Mouse (Mus musculus): ENCODE results near the gene Fbf1. TPM values are rescaled to one million over a fixed set of nuclear protein-coding genes. Genes with fewer than 3 reads are reported as not detected.
"Not testable (repeated sequence)": the region's sequence is repeated elsewhere in the genome, so short reads cannot be mapped to it uniquely, and the experiment has no call there.

The Fbf1 gene
- total RNA-seq, 1 experiment = 32.1 TPM

GRCm38 (mm10) chr11:116096213-116097108 is 71.5 kb downstream of the Fbf1 start:
- in situ Hi-C loops (cut with MboI; ENCODE audit: low sequenced_read_pairs in 2 of 2, unreplicated experiment in 2 of 2) = no loop called here
- no peak overlapping the region for H3K9ac ChIP-seq (ENCODE audit: insufficient read depth, low read depth, low read length, poor library complexity, severe bottlenecking)
- DNase-seq (ENCODE audit: low read depth, low spot score) = peak; percentile 96
- no peak overlapping the region for H3K27ac ChIP-seq (ENCODE audit: insufficient read depth, low read depth, low read length, poor library complexity, severe bottlenecking)
- TF ChIP-seq MAFK (IDR thresholded peaks at IDR 0.05; ENCODE audit: insufficient read depth, low read depth, low read length) = no peak
- peak; percentile 10; the same call in 1 of the 2 replicates for TF ChIP-seq ZNF384 (IDR thresholded peaks at IDR 0.05; ENCODE audit: low read depth, low read length)
- H3K36me3 ChIP-seq (ENCODE audit: control insufficient read depth, insufficient read depth, low read length, poor library complexity, severe bottlenecking) = no peaks in the 10 kb centered on the region
- H3K9me3 ChIP-seq (ENCODE audit: control insufficient read depth, insufficient read depth, low read depth, low read length) = no peaks in the 10 kb centered on the region
- peaks cover 2 to 8% of the 10 kb centered on the region in 2 experiments; a peak in 3 of 4 replicates for H3K4me1 ChIP-seq (ENCODE audit: control insufficient read depth in 2 of 2, insufficient read depth in 2 of 2, low read length in 2 of 2, poor library complexity in 1 of 2)
- H3K4me3 ChIP-seq (ENCODE audit: insufficient read depth in 1 of 2, low read depth in 1 of 2, low read length in 2 of 2, poor library complexity in 1 of 2, severe bottlenecking in 1 of 2) = no peak overlapping the region

DNA sequence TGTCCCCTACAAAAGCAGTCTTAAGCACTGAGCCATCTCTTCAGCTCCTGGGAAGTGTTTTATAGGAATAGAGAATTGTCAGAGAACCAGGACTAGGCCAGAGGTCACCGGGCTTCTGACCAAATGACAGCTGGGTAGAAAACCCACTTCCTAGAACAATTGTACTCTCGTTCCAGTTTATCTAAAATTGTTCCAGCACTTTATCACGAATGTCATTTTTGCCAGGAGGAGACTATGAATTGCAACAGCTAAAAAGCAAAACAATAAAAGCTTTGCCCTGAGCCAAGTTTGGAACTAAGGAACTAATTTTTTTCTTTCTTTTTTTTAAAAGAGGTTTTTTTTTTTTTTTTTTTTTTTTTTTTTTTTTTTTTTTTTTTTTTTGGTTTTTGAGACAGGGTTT is 72.4 kb downstream of the Fbf1 start:
- H3K4me3 ChIP-seq (ENCODE audit: insufficient read depth in 1 of 2, low read depth in 1 of 2, low read length in 2 of 2, poor library complexity in 1 of 2, severe bottlenecking in 1 of 2) = no peak overlapping the region
- in situ Hi-C loops (cut with MboI; ENCODE audit: low sequenced_read_pairs in 2 of 2, unreplicated experiment in 2 of 2) = no loop called here
- H3K36me3 ChIP-seq (ENCODE audit: control insufficient read depth, insufficient read depth, low read length, poor library complexity, severe bottlenecking) = no peaks in the 10 kb centered on the region
- H3K27ac ChIP-seq (ENCODE audit: insufficient read depth, low read depth, low read length, poor library complexity, severe bottlenecking) = no peak overlapping the region
- H3K9me3 ChIP-seq (ENCODE audit: control insufficient read depth, insufficient read depth, low read depth, low read length) = no peaks in the 10 kb centered on the region
- no peak for DNase-seq (ENCODE audit: low read depth, low spot score)
- peaks cover 0 to 8% of the 10 kb centered on the region in 2 experiments; a peak in 2 of 4 replicates for H3K4me1 ChIP-seq (ENCODE audit: control insufficient read depth in 2 of 2, insufficient read depth in 2 of 2, low read length in 2 of 2, poor library complexity in 1 of 2)
- TF ChIP-seq MAFK (IDR thresholded peaks at IDR 0.05; ENCODE audit: insufficient read depth, low read depth, low read length) = no peak
- peak; percentile 90 for TF ChIP-seq ZNF384 (IDR thresholded peaks at IDR 0.05; ENCODE audit: low read depth, low read length)
- no peak overlapping the region for H3K9ac ChIP-seq (ENCODE audit: insufficient read depth, low read depth, low read length, poor library complexity, severe bottlenecking)

DNA sequence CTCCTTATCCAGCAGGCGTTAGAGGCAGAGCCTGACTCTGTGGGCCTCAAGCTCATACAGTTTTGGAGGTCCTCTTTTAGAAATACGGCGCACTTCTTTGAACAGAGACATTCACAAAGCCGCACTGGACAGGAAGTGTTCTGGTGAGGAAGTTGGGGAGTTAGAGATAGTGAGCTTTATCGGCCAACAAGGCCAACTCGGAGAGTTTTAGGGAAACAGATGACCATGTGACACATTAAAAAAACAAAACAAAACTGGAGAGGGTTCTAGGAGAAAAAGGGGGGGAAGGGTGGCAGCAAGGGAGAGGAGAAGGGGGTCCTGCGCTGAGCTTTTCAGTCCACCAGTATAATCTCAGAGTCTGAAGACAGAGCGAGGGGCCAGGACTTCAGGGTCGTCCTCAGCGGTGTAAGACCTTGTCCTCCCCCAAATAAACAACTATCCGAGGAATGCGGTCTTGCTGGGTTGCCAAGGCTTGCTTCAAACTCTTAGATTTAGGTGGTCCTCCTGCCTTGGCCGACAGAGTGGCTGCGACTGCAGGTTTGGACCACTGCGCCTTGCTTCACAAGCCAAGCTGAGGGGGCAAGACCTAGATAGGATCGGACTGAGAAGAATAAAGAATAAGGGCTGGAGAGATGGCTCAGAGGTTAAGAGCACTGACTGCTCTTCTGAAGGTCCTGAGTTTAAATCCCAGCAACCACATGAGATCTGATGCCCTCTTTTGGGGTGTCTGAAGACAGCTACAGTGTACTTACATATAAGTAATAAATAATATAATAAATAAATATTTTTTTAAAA is 74.0 kb downstream of the Fbf1 start:
- in situ Hi-C loops (cut with MboI; ENCODE audit: low sequenced_read_pairs in 2 of 2, unreplicated experiment in 2 of 2) = no loop called here

GRCm38 (mm10) chr11:116092959-116093358 is 75.0 kb downstream of the Fbf1 start:
- in situ Hi-C loops (cut with MboI; ENCODE audit: low sequenced_read_pairs in 2 of 2, unreplicated experiment in 2 of 2) = not testable (repeated sequence)

More for the DNA sequence above, 74.0 kb downstream of the Fbf1 start:
- no peak for TF ChIP-seq MAFK (IDR thresholded peaks at IDR 0.05; ENCODE audit: insufficient read depth, low read depth, low read length)
- no peak for TF ChIP-seq ZNF384 (IDR thresholded peaks at IDR 0.05; ENCODE audit: low read depth, low read length)
- no peak for TF ChIP-seq ZC3H11A (IDR thresholded peaks at IDR 0.05; ENCODE audit: borderline replicate concordance, low read depth, low read length)
- TF ChIP-seq CHD2 (IDR thresholded peaks at IDR 0.05; ENCODE audit: low read depth, low read length) = no peak
- Histone ChIP-seq H3K9me3 (ENCODE audit: control insufficient read depth, insufficient read depth, low read depth, low read length) (no peaks in the 10 kb centered on the region), H3K4me3 (ENCODE audit: insufficient read depth in 1 of 2, low read depth in 1 of 2, low read length in 2 of 2, poor library complexity in 1 of 2, severe bottlenecking in 1 of 2) (no peak overlapping the region), H3K4me1 (ENCODE audit: control insufficient read depth in 2 of 2, insufficient read depth in 2 of 2, low read length in 2 of 2, poor library complexity in 1 of 2) (peaks cover 0 to 6% of the 10 kb centered on the region in 2 experiments; a peak in 2 of 4 replicates), H3K27ac (ENCODE audit: insufficient read depth, low read depth, low read length, poor library complexity, severe bottlenecking) (no peak overlapping the region), H3K9ac (ENCODE audit: insufficient read depth, low read depth, low read length, poor library complexity, severe bottlenecking) (peak overlapping the region; percentile 20; the same call in 1 of the 2 replicates), H3K36me3 (ENCODE audit: control insufficient read depth, insufficient read depth, low read length, poor library complexity, severe bottlenecking) (no peaks in the 10 kb centered on the region)
- no peak for DNase-seq (ENCODE audit: low read depth, low spot score)

More at GRCm38 (mm10) chr11:116092959-116093358, 75.0 kb downstream of the Fbf1 start:
- H3K4me3 ChIP-seq (ENCODE audit: insufficient read depth in 1 of 2, low read depth in 1 of 2, low read length in 2 of 2, poor library complexity in 1 of 2, severe bottlenecking in 1 of 2); H3K36me3 ChIP-seq (ENCODE audit: control insufficient read depth, insufficient read depth, low read length, poor library complexity, severe bottlenecking); H3K27ac ChIP-seq (ENCODE audit: insufficient read depth, low read depth, low read length, poor library complexity, severe bottlenecking); H3K9me3 ChIP-seq (ENCODE audit: control insufficient read depth, insufficient read depth, low read depth, low read length); H3K9ac ChIP-seq (ENCODE audit: insufficient read depth, low read depth, low read length, poor library complexity, severe bottlenecking); DNase-seq (ENCODE audit: low read depth, low spot score); H3K4me1 ChIP-seq (ENCODE audit: control insufficient read depth in 2 of 2, insufficient read depth in 2 of 2, low read length in 2 of 2, poor library complexity in 1 of 2): not testable (repeated sequence)

Other genes starting within 250 kb of the Fbf1 start
- gene Sap30bp, start 234.9 kb downstream of the Fbf1 start, total RNA-seq (2012; rRNA removed) = 52.1 and 63.5 TPM in 2 replicates
- 28.0 and 40.8 TPM in 2 replicates for gene Recql5, start 234.7 kb downstream of the Fbf1 start, total RNA-seq (2012; rRNA removed)
- 9.6 and 26.3 TPM in 2 replicates for gene Itgb4, start 193.5 kb downstream of the Fbf1 start, total RNA-seq (2012; rRNA removed)
- 144 and 195 TPM in 2 replicates for gene Galk1, start 155.4 kb downstream of the Fbf1 start, total RNA-seq (2012; rRNA removed)
- 504 and 729 TPM in 2 replicates for gene H3f3b, start 140.2 kb downstream of the Fbf1 start, total RNA-seq (2012; rRNA removed)
- 32.5 and 39.6 TPM in 2 replicates for gene Unk, start 137.8 kb downstream of the Fbf1 start, total RNA-seq (2012; rRNA removed)
- gene Unc13d, start 90.2 kb downstream of the Fbf1 start, total RNA-seq (2012; rRNA removed) = 13.3 and 14.2 TPM in 2 replicates
- 16.9 and 20.1 TPM in 2 replicates for gene Wbp2, start 81.2 kb downstream of the Fbf1 start, total RNA-seq (2012; rRNA removed)
- gene Trim47, start 41.0 kb downstream of the Fbf1 start, total RNA-seq (2012; rRNA removed) = 2.0 and 3.3 TPM in 2 replicates
- gene Trim65, start 37.0 kb downstream of the Fbf1 start, total RNA-seq (2012; rRNA removed) = 0.31 and 0.42 TPM in 2 replicates
- gene Mrpl38, start 29.3 kb downstream of the Fbf1 start, total RNA-seq (2012; rRNA removed) = 81.1 and 81.3 TPM in 2 replicates
- 17.0 and 19.1 TPM in 2 replicates for gene Ten1, start 30.7 kb upstream of the Fbf1 start, total RNA-seq (2012; rRNA removed)
- 11.2 and 16.5 TPM in 2 replicates for gene Acox1, start 30.9 kb upstream of the Fbf1 start, total RNA-seq (2012; rRNA removed)
- 2.9 and 4.5 TPM in 2 replicates for gene Evpl, start 69.9 kb upstream of the Fbf1 start, total RNA-seq (2012; rRNA removed)
- 33.4 and 38.2 TPM in 2 replicates for gene Srp68, start 106.1 kb upstream of the Fbf1 start, total RNA-seq (2012; rRNA removed)
- gene Galr2, start 112.8 kb upstream of the Fbf1 start, total RNA-seq (2012; rRNA removed) = 1.8 and 3.3 TPM in 2 replicates
- gene Exoc7, start 139.1 kb upstream of the Fbf1 start, total RNA-seq (2012; rRNA removed) = 25.5 and 26.4 TPM in 2 replicates
- 0.67 and 1.2 TPM in 2 replicates for gene Foxj1, start 167.2 kb upstream of the Fbf1 start, total RNA-seq (2012; rRNA removed)
- gene Rnf157, start 244.9 kb upstream of the Fbf1 start, total RNA-seq (2012; rRNA removed) = 3.7 and 6.1 TPM in 2 replicates

Data from ES-E14 (cell line).